In the genomic region with DNA sequence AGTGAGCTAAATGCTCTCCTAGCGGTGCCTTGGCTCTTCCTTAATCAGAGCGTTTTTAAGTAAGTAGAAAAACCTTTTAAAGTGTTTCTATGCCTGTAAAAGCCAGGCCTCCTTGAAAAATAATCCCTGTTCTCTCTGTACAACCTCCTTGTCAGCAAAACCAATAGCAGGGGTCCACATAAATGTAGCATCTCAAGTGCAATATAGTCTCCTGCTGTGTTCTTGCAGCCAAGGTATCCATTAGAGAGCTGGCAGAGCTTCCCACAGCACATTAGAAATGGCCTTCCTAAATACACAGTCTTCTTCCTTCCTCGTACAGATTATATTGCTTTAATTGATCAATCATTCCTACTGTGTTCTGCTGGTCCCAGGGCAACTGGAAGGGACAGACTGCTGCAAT, we compare ENCODE assay signal across 21 mouse cellular contexts.
DNase-seq lines count a peak whose midpoint lies in the region; ATAC-seq and TF ChIP-seq lines count a peak whose summit lies in the region.
"Had no signal": no experiment of that assay in that cellular context is flagged by ENCODE, and none has a peak within 500 bp of the region (broad histone marks: within the 10 kb centered on the region; RNA-seq: fewer than 3 reads in every experiment).

No protein-coding gene starts in this region.

- ATAC-seq in forebrain, embryonic 13.5 days: peak; percentile 19; the same call in 1 of the 2 replicates
- ATAC-seq in forebrain, postnatal 0 days: no peak
- ATAC-seq in midbrain, embryonic 13.5 days: 0 out of 2 replicates have a peak, but pooled peaks have one; percentile 24
- no peak for ATAC-seq in midbrain, embryonic 16.5 days
- peak; percentile 35; the same call in 1 of the 2 replicates for ATAC-seq in stomach, embryonic 15.5 days (ENCODE audit: insufficient read depth, low FRiP score, low read depth)
- ATAC-seq: activated CD4-positive, CD25-positive, alpha-beta regulatory T cell, adult 4 months had no signal

- H3K9ac ChIP-seq in forebrain, embryonic 13.5 days: no peak overlapping the region
- H3K9ac ChIP-seq in forebrain, postnatal 0 days: no peak overlapping the region
- no peak overlapping the region for H3K9ac ChIP-seq in midbrain, embryonic 13.5 days (replicated peaks)
- no peak overlapping the region for H3K9ac ChIP-seq in midbrain, embryonic 16.5 days (ENCODE audit: low read depth, low read length)
- H3K9ac ChIP-seq in stomach, embryonic 15.5 days: no peak overlapping the region
- H3K9ac ChIP-seq: embryonic facial prominence, embryonic 12.5 days; embryonic facial prominence, embryonic 15.5 days; forebrain, embryonic 12.5 days; hindbrain, embryonic 12.5 days; hindbrain, embryonic 15.5 days had no signal

- no peaks in the 10 kb centered on the region for H3K27me3 ChIP-seq in forebrain, embryonic 13.5 days
- no peaks in the 10 kb centered on the region for H3K27me3 ChIP-seq in forebrain, postnatal 0 days (ENCODE audit: insufficient read depth, low read length)
- H3K27me3 ChIP-seq in midbrain, embryonic 13.5 days: no peaks in the 10 kb centered on the region
- no peaks in the 10 kb centered on the region for H3K27me3 ChIP-seq in midbrain, embryonic 16.5 days (ENCODE audit: control insufficient read depth, insufficient read depth, low read depth, low read length)
- H3K27me3 ChIP-seq in stomach, embryonic 15.5 days (replicated peaks): no peaks in the 10 kb centered on the region
- H3K27me3 ChIP-seq: embryonic facial prominence, embryonic 12.5 days; embryonic facial prominence, embryonic 15.5 days; forebrain, embryonic 12.5 days; hindbrain, embryonic 12.5 days; hindbrain, embryonic 15.5 days had no signal

- DNase-seq in forebrain, postnatal 0 days: no peak
- no peak for DNase-seq in spleen, postnatal 4 days (ENCODE audit: low spot score in 2 of 2)
- DNase-seq: adrenal gland, adult 8-10 months; adrenal gland, postnatal 25 days; cerebellum, adult 11 months; cerebellum, adult 2 months; cerebellum, adult 9-11 months; cerebellum, postnatal 25 days; gastrocnemius, postnatal 25 days; heart, adult 2 months had no signal

- no peaks in the 10 kb centered on the region for H3K4me1 ChIP-seq in forebrain, embryonic 13.5 days
- no peaks in the 10 kb centered on the region for H3K4me1 ChIP-seq in forebrain, postnatal 0 days (ENCODE audit: insufficient read depth)
- no peaks in the 10 kb centered on the region for H3K4me1 ChIP-seq in midbrain, embryonic 13.5 days (replicated peaks)
- no peaks in the 10 kb centered on the region for H3K4me1 ChIP-seq in midbrain, embryonic 16.5 days (ENCODE audit: control insufficient read depth, insufficient read depth, low read length)
- H3K4me1 ChIP-seq in stomach, embryonic 15.5 days: no peaks in the 10 kb centered on the region
- H3K4me1 ChIP-seq: embryonic facial prominence, embryonic 12.5 days; embryonic facial prominence, embryonic 15.5 days; forebrain, embryonic 12.5 days; hindbrain, embryonic 12.5 days; hindbrain, embryonic 15.5 days had no signal

- no peaks in the 10 kb centered on the region for H3K9me3 ChIP-seq in forebrain, embryonic 13.5 days (replicated peaks)
- H3K9me3 ChIP-seq in forebrain, postnatal 0 days (ENCODE audit: low read length): no peaks in the 10 kb centered on the region
- H3K9me3 ChIP-seq in midbrain, embryonic 13.5 days: no peaks in the 10 kb centered on the region
- no peaks in the 10 kb centered on the region for H3K9me3 ChIP-seq in midbrain, embryonic 16.5 days (replicated peaks; ENCODE audit: control insufficient read depth, low read length, poor library complexity, severe bottlenecking)
- H3K9me3 ChIP-seq in stomach, embryonic 15.5 days: no peaks in the 10 kb centered on the region
- H3K9me3 ChIP-seq: embryonic facial prominence, embryonic 12.5 days; embryonic facial prominence, embryonic 15.5 days; forebrain, embryonic 12.5 days; hindbrain, embryonic 12.5 days; hindbrain, embryonic 15.5 days had no signal

- 70% methylated on average over 3 of the region's 3 CpGs for WGBS in forebrain, embryonic 13.5 days
- 49% methylated on average over 3 of the region's 3 CpGs for WGBS in forebrain, postnatal 0 days
- WGBS in midbrain, embryonic 13.5 days: 55% methylated on average over 3 of the region's 3 CpGs
- 44% methylated on average over 3 of the region's 3 CpGs for WGBS in midbrain, embryonic 16.5 days
- WGBS in stomach, embryonic 15.5 days: 29% methylated on average over 3 of the region's 3 CpGs

- TF ChIP-seq CTCF in forebrain, postnatal 0 days (IDR thresholded peaks at IDR 0.05; ENCODE audit: low read depth): no peak

- H3K4me2 ChIP-seq in forebrain, embryonic 13.5 days: no peak overlapping the region
- no peak overlapping the region for H3K4me2 ChIP-seq in forebrain, postnatal 0 days (ENCODE audit: low read depth)
- H3K4me2 ChIP-seq in midbrain, embryonic 13.5 days (replicated peaks): no peak overlapping the region
- H3K4me2 ChIP-seq in midbrain, embryonic 16.5 days (ENCODE audit: low read length): no peak overlapping the region
- no peak overlapping the region for H3K4me2 ChIP-seq in stomach, embryonic 15.5 days
- H3K4me2 ChIP-seq: embryonic facial prominence, embryonic 12.5 days; embryonic facial prominence, embryonic 15.5 days; forebrain, embryonic 12.5 days; heart, embryonic 11.5 days; hindbrain, embryonic 12.5 days; hindbrain, embryonic 15.5 days had no signal

- no peak overlapping the region for H3K4me3 ChIP-seq in forebrain, embryonic 13.5 days
- H3K4me3 ChIP-seq in forebrain, postnatal 0 days (ENCODE audit: low read depth, low read length): no peak overlapping the region
- no peak overlapping the region for H3K4me3 ChIP-seq in midbrain, embryonic 13.5 days (replicated peaks)
- no peak overlapping the region for H3K4me3 ChIP-seq in midbrain, embryonic 16.5 days (ENCODE audit: low read depth, low read length)
- H3K4me3 ChIP-seq in stomach, embryonic 15.5 days (replicated peaks): no peak overlapping the region
- H3K4me3 ChIP-seq: embryonic facial prominence, embryonic 12.5 days; embryonic facial prominence, embryonic 15.5 days; forebrain, embryonic 12.5 days; heart, adult 2 months; hindbrain, embryonic 12.5 days; hindbrain, embryonic 15.5 days had no signal

- H3K27ac ChIP-seq in forebrain, embryonic 13.5 days: no peak overlapping the region
- H3K27ac ChIP-seq in forebrain, postnatal 0 days (ENCODE audit: low read depth, low read length): no peak overlapping the region
- H3K27ac ChIP-seq in midbrain, embryonic 13.5 days: no peak overlapping the region
- H3K27ac ChIP-seq in midbrain, embryonic 16.5 days (ENCODE audit: low read length): no peak overlapping the region
- no peak overlapping the region for H3K27ac ChIP-seq in stomach, embryonic 15.5 days
- H3K27ac ChIP-seq: embryonic facial prominence, embryonic 12.5 days; embryonic facial prominence, embryonic 15.5 days; forebrain, embryonic 12.5 days; heart, adult 2 months; hindbrain, embryonic 12.5 days; hindbrain, embryonic 15.5 days had no signal

- no peaks in the 10 kb centered on the region for H3K36me3 ChIP-seq in forebrain, embryonic 13.5 days (ENCODE audit: poor library complexity, severe bottlenecking)
- no peaks in the 10 kb centered on the region for H3K36me3 ChIP-seq in forebrain, postnatal 0 days (ENCODE audit: insufficient read depth)
- no peaks in the 10 kb centered on the region for H3K36me3 ChIP-seq in midbrain, embryonic 13.5 days
- no peaks in the 10 kb centered on the region for H3K36me3 ChIP-seq in midbrain, embryonic 16.5 days (ENCODE audit: control insufficient read depth, insufficient read depth, low read length)
- no peaks in the 10 kb centered on the region for H3K36me3 ChIP-seq in stomach, embryonic 15.5 days
- H3K36me3 ChIP-seq: embryonic facial prominence, embryonic 12.5 days; embryonic facial prominence, embryonic 15.5 days; forebrain, embryonic 12.5 days; hindbrain, embryonic 12.5 days; hindbrain, embryonic 15.5 days had no signal

Comparison
In these comparisons a context has a peak if more than half of its experiments do, and no peak if none do; other contexts are left out.
1. ATAC-seq: peak in forebrain, embryonic 13.5 days (single experiment), midbrain, embryonic 13.5 days (single experiment) and stomach, embryonic 15.5 days (single experiment); none in forebrain, postnatal 0 days (single experiment) and midbrain, embryonic 16.5 days (single experiment).